Mouse (Mus musculus) kidney, postnatal 0 days (tissue): ENCODE measurements around the gene Gpcpd1. TPM values are rescaled to one million over a fixed set of nuclear protein-coding genes. Genes with fewer than 3 reads are reported as not detected.
A peak's percentile ranks its signal among the peaks of the same experiment; 100 is the strongest.

Source experiments
- ATAC-seq: fragments of 200-750 bp; cut with Nextera tagmentation; replicated peaks from 2 replicates; pipeline ENCODE4 v1.8.0; 2017; ENCODE audit warnings: low read depth, moderate number of reproducible peaks, moderate TSS enrichment, moderate library complexity; ENCODE audit not compliant: low FRiP score
- DNase-seq: peaks from one replicate; pipeline ENCODE4 v3.0.0-alpha.2; 2016; ENCODE audit warnings: low spot score
- H3K27ac ChIP-seq: fragments of 300-500 bp; sonication (generic); 2 replicates; pipeline ENCODE4 v1.5.1; 2014; ENCODE audit warnings: mild to moderate bottlenecking
- H3K27me3 ChIP-seq: fragments of 300-500 bp; sonication (generic); 2 replicates; pipeline ENCODE4 v1.6.1; 2014; ENCODE audit warnings: low read length, mixed read lengths; ENCODE audit not compliant: insufficient read depth
- H3K36me3 ChIP-seq: fragments of 300-500 bp; sonication (generic); 2 replicates; pipeline ENCODE4 v1.6.1; 2014; ENCODE audit warnings: low read length, mixed read lengths; ENCODE audit not compliant: insufficient read depth
- H3K4me1 ChIP-seq: fragments of 300-500 bp; sonication (generic); replicated peaks from 2 replicates; pipeline ENCODE4 v1.6.1; 2014; ENCODE audit warnings: antibody characterized with exemption, low read length, mixed read lengths; ENCODE audit not compliant: insufficient read depth
- H3K4me2 ChIP-seq: fragments of 300-500 bp; sonication (generic); 2 replicates; pipeline ENCODE4 v1.6.1; 2014; ENCODE audit warnings: mild to moderate bottlenecking, low read length, moderate library complexity, mixed read lengths
- H3K4me3 ChIP-seq: fragments of 300-500 bp; sonication (generic); replicated peaks from 2 replicates; pipeline ENCODE4 v1.5.1; 2014; ENCODE audit warnings: low read depth, low read length
- H3K9ac ChIP-seq: fragments of 300-500 bp; sonication (generic); 2 replicates; pipeline ENCODE4 v1.6.1; 2014; ENCODE audit warnings: low read depth, low read length
- H3K9me3 ChIP-seq: fragments of 300-500 bp; sonication (generic); replicated peaks from 2 replicates; pipeline ENCODE4 v1.6.1; 2016; ENCODE audit warnings: low read length, inconsistent platforms, mixed read lengths
- CTCF ChIP-seq: IDR thresholded peaks from 2 replicates; pipeline ENCODE4 v1.5.1; 2016; ENCODE audit warnings: antibody characterized with exemption, low read depth, mild to moderate bottlenecking, moderate library complexity
- WGBS: fragments of 180-500 bp; shearing (Covaris S2); extraction: QIAGEN DNeasy Blood & Tissue Kit; methylation state at CpG from one replicate; pipeline ENCODE4 v1.1.7; 2014; 5-methylcytosine and 5-hydroxymethylcytosine counted together
- polyA plus RNA-seq: library from polyadenylated mRNA; unstranded; fragments of >200 nt; fragmentation: Nextera tagmentation; extraction: Ambion mirVana; gene quantifications from 2 replicates; pipeline ENCODE4 v1.2.1, GENCODE M21; 2015

Gpcpd1 gene
- polyA plus RNA-seq, 1 experiment from 2014 or later, result 34.3 TPM

- no peak overlapping the region for H3K27ac ChIP-seq
- no peaks in the 10 kb centered on the region for H3K9me3 ChIP-seq
- ATAC-seq (no peak), DNase-seq (no peak)
- no peak overlapping the region for H3K9ac ChIP-seq
- TF ChIP-seq CTCF, result no peak
- peaks cover 18% of the 10 kb centered on the region for H3K36me3 ChIP-seq
- H3K4me3 ChIP-seq, result no peak overlapping the region
- no peaks in the 10 kb centered on the region for H3K4me1 ChIP-seq
- H3K4me2 ChIP-seq, result no peak overlapping the region
- no peaks in the 10 kb centered on the region for H3K27me3 ChIP-seq
- WGBS, result 80% methylated on average over 1 of the region's 1 CpGs
Observed at GRCm38 (mm10) chr2:132527864-132528263, 59.7 kb downstream of the Gpcpd1 start.

GRCm38 (mm10) chr2:132526894-132527532 lies 60.5 kb downstream of the Gpcpd1 start:
- Histone ChIP-seq H3K4me2 (no peak overlapping the region), H3K27me3 (no peaks in the 10 kb centered on the region), H3K4me1 (no peaks in the 10 kb centered on the region), H3K27ac (no peak overlapping the region), H3K4me3 (no peak overlapping the region), H3K9ac (no peak overlapping the region), H3K36me3 (peaks cover 15% of the 10 kb centered on the region), H3K9me3 (no peaks in the 10 kb centered on the region)
- 53% methylated on average over 10 of the region's 10 CpGs for WGBS
- no peak for DNase-seq
- ATAC-seq, result peak; percentile 36; the same call in 1 of the 2 replicates
- TF ChIP-seq CTCF, result no peak

- Histone ChIP-seq H3K9me3 (no peaks in the 10 kb centered on the region), H3K4me2 (no peak overlapping the region), H3K4me3 (no peak overlapping the region), H3K4me1 (no peaks in the 10 kb centered on the region), H3K27ac (no peak overlapping the region), H3K9ac (no peak overlapping the region), H3K27me3 (no peaks in the 10 kb centered on the region), H3K36me3 (peaks cover 13% of the 10 kb centered on the region)
- no peak for DNase-seq
- 60% methylated on average over 4 of the region's 4 CpGs for WGBS
- no peak for ATAC-seq
- TF ChIP-seq CTCF, result no peak
Observed at GRCm38 (mm10) chr2:132526110-132526509, 61.4 kb downstream of the Gpcpd1 start.

- H3K9ac ChIP-seq, result no peak overlapping the region
- no peaks in the 10 kb centered on the region for H3K4me1 ChIP-seq
- H3K4me3 ChIP-seq, result no peak overlapping the region
- no peak overlapping the region for H3K27ac ChIP-seq
- no peak for ATAC-seq
- no peaks in the 10 kb centered on the region for H3K36me3 ChIP-seq
- no peak for DNase-seq
- no peak for TF ChIP-seq CTCF
- no peaks in the 10 kb centered on the region for H3K27me3 ChIP-seq
- no peaks in the 10 kb centered on the region for H3K9me3 ChIP-seq
- no peak overlapping the region for H3K4me2 ChIP-seq
- 60% methylated on average over 18 of the region's 18 CpGs for WGBS
Observed at GRCm38 (mm10) chr2:132518021-132518901, 69.3 kb downstream of the Gpcpd1 start.

GRCm38 (mm10) chr2:132517194-132517836 lies 70.2 kb downstream of the Gpcpd1 start:
- Histone ChIP-seq H3K4me3 (no peak overlapping the region), H3K27ac (no peak overlapping the region), H3K9ac (no peak overlapping the region), H3K4me2 (no peak overlapping the region), H3K4me1 (no peaks in the 10 kb centered on the region), H3K27me3 (no peaks in the 10 kb centered on the region), H3K9me3 (no peaks in the 10 kb centered on the region), H3K36me3 (no peaks in the 10 kb centered on the region)
- TF ChIP-seq CTCF, result no peak
- WGBS, result 78% methylated on average over 6 of the region's 6 CpGs
- no peak for ATAC-seq
- DNase-seq, result no peak
